Comparison of ENCODE assay signal across 16 mouse cellular contexts in the genomic region with DNA sequence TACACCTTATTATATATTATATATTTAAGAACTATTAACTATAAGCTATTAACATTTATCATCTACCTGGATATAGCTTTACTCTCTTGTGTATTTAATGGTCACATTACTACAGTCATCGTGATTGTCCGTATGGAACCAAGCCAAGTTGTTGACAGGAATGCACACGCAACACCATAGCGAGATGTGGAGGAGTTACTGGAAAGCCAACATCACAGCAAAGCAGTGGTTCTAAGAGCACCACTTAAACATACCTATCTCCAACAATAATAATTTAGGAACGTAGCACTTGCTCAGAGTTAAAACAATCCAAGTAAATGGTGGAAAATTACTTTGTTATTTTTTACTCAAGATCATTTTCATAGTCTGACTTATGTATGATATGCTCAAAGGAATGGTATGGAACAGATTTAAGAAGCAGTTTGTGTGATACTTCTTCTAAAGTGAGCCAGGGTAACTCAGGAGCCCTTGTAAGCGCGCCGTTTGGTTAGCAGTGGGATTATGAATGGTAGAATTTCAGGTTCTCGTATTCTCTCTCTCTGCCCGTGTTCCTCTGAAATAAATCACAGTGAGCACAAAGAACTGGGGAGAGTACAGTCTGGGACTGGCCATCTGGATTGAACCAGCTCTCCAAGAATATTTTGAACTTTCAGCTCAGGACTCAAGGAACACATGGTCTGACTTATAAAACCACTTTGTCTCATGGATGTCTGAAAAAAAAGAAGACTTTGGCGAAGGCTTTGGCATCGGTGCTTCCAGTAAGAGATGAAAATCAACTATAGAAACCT.
"Had no signal": no experiment of that assay in that cellular context is flagged by ENCODE, and none has a peak within 500 bp of the region (broad histone marks: within the 10 kb centered on the region; RNA-seq: fewer than 3 reads in every experiment).

No protein-coding gene starts in this region.

- H3K27me3 ChIP-seq: lung, embryonic 15.5 days; megakaryocyte, embryonic 14.5 days; midbrain, embryonic 13.5 days; midbrain, embryonic 15.5 days; neural tube, embryonic 12.5 days; stomach, embryonic 15.5 days had no signal

- DNase-seq: liver, postnatal 0 days; lung, adult 2 months; lung, postnatal 10 days; lung, postnatal 36 days; thymus, adult 2 months; thymus, postnatal 25 days; thymus, postnatal 4 days had no signal

- H3K9me3 ChIP-seq: lung, embryonic 15.5 days; midbrain, embryonic 13.5 days; midbrain, embryonic 15.5 days; neural tube, embryonic 12.5 days; stomach, embryonic 15.5 days had no signal

- H3K4me2 ChIP-seq: lung, embryonic 15.5 days; midbrain, embryonic 11.5 days; midbrain, embryonic 13.5 days; midbrain, embryonic 15.5 days; neural tube, embryonic 12.5 days; stomach, embryonic 15.5 days had no signal

- H3K4me3 ChIP-seq: lung, embryonic 15.5 days; megakaryocyte, embryonic 14.5 days; midbrain, embryonic 13.5 days; midbrain, embryonic 15.5 days; neural tube, embryonic 12.5 days; stomach, embryonic 15.5 days had no signal

- H3K4me1 ChIP-seq: midbrain, embryonic 13.5 days; midbrain, embryonic 15.5 days; neural tube, embryonic 12.5 days; stomach, embryonic 15.5 days had no signal

- ATAC-seq: liver, postnatal 0 days; midbrain, embryonic 13.5 days; midbrain, embryonic 15.5 days had no signal

- H3K27ac ChIP-seq: lung, embryonic 15.5 days; macrophage; midbrain, embryonic 13.5 days; midbrain, embryonic 15.5 days; neural tube, embryonic 12.5 days; stomach, embryonic 15.5 days; stomach, postnatal 0 days had no signal

- H3K9ac ChIP-seq: liver, postnatal 0 days; lung, embryonic 15.5 days; midbrain, embryonic 13.5 days; midbrain, embryonic 15.5 days; neural tube, embryonic 12.5 days; stomach, embryonic 15.5 days had no signal

- H3K36me3 ChIP-seq: lung, embryonic 15.5 days; midbrain, embryonic 13.5 days; midbrain, embryonic 15.5 days; neural tube, embryonic 12.5 days; stomach, embryonic 15.5 days had no signal
